Mouse (Mus musculus): ENCODE measurements around the gene Praf2.

Gene Praf2

DNA sequence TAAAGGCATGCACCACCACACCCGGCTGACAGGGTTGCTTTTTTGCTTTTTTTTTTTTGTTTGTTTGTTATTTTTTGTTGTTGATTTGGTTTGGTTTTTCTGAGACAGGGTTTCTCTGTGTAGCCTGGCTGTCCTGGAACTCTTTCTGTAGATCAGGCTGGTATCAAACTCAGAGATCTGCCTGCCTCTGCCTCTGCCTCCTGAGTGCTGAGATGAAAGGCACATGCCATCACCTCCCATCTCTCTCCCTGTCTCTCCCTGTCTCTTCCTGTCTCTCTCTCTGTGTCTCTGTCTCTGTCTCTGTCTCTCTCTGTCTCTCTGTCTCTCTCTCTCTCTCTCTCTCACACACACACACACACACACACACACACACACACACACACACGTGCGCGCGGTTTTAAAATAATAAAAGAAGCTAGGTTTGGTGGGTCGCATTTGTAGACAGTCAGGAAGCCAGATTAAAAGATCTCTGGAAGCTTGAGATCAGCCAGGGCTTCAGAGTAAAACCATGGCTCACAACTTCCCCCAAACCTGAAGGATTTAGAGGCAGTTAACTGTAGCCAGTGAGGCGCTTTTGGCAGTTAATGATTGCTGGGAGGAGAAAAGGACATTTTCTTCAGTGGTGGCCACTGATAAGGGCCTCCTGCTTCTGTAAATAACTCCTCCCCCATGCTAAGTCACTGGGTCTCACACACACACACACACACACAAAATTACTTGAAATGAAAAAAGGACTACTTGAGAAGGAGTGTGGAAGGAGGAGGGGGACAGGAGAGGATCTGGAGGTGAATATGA, 50.4 kb downstream of the Praf2 start:
- DNase-seq (ENCODE audit: low spot score in 2 of 2) = no peak

DNA sequence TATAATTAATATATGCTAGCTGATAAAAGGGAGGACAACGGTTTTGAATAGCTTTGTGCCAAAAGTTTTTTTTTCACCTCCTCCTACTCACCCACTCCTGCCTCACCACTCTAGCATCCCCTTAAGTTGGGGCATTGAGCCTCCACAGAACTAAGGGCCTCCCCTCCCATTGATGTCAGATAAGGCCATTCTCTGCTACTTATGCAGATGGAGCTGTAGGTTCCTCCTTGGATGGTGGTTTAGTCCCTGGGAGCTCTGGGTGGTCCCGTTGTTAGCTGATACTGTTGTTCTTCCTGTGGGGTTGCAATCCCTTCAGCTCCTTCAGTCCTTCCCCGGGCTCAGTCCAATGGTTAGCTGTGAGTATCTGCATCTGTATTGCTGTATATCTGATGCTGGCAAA, 51.1 kb downstream of the Praf2 start:
- no peak for DNase-seq (ENCODE audit: low spot score in 2 of 2)

All from natural killer cell, adult 2 months (primary cell).